Mouse (Mus musculus) central nervous system, embryonic 11.5 days (tissue): Measurements from ENCODE around the gene Scn5a. TPM values are rescaled to one million over a fixed set of nuclear protein-coding genes. Genes with fewer than 3 reads are reported as not detected.

Source experiments
- polyA plus RNA-seq: library from polyadenylated mRNA; depleted of rRNA; stranded (reverse); fragments of >200 nt; gene quantifications from 2 replicates; pipeline ENCODE4 v1.2.3, GENCODE M21; 2012; rRNA removed

Gene Scn5a
- 1.7 and 2.3 TPM in 2 replicates for polyA plus RNA-seq

GRCm38 (mm10) chr9:119578636-119579438 lies at the start of gene Scn5a:
Scn5a (minus strand) TSS chr9:119579016.

GRCm38 (mm10) chr9:119444738-119445429 lies 133.9 kb downstream of the Scn5a start, which contains the start of gene Exog:
Exog (plus strand) TSS chr9:119444943.

Other genes starting within 250 kb of the Scn5a start
- 80.0 and 89.0 TPM in 2 replicates for gene Acaa1a, start 239.3 kb downstream of the Scn5a start, polyA plus RNA-seq
- gene Myd88, start 237.6 kb downstream of the Scn5a start, polyA plus RNA-seq, result 5.0 and 5.9 TPM in 2 replicates
- 6.5 and 11.1 TPM in 2 replicates for gene Xylb, start 221.6 kb downstream of the Scn5a start, polyA plus RNA-seq
- not detected in 2 replicates for gene Slc22a14, start 213.5 kb downstream of the Scn5a start, polyA plus RNA-seq
- 34.5 and 46.1 TPM in 2 replicates for gene Acvr2b, start 176.9 kb downstream of the Scn5a start, polyA plus RNA-seq
- 17.5 and 18.9 TPM in 2 replicates for gene Exog, start 134.1 kb downstream of the Scn5a start, polyA plus RNA-seq
- gene Scn10a, start 140.3 kb upstream of the Scn5a start, polyA plus RNA-seq, result 0.42 and 0.67 TPM in 2 replicates
- 0.31 and 0.40 TPM in 2 replicates for gene Scn11a, start 246.4 kb upstream of the Scn5a start, polyA plus RNA-seq